Mouse (Mus musculus): Measurements from ENCODE around the gene Fancg. TPM values are rescaled to one million over a fixed set of nuclear protein-coding genes. Genes with fewer than 3 reads are reported as not detected.

Gene Fancg
- polyA plus RNA-seq, 1 experiment from 2014 or later = 32.8 TPM

DNA sequence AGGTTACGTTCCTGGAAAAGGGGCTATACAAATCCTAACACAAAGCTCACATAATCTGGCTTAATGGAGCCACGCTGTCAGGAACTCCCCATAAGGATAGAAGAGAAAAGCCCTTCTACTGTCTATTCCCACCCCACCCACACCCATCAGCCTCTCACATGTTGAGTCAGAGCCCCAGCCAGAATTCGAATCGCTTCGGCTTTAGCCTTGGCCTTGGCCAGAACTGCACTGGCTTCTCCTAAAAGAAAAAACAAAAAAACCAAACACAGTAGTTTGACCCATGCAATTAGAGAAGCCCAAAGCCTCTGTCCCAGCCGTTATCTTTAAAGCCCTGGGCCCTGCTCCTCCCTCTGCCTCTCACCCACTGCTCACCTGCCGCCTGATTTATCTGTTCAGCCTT, 18.8 kb upstream of the Fancg start:
- Histone ChIP-seq H3K4me3 (replicated peaks; ENCODE audit: low read length) (no peak overlapping the region), H3K27me3 (replicated peaks; ENCODE audit: control insufficient read depth, insufficient read depth, low read length) (no peaks in the 10 kb centered on the region), H3K27ac (ENCODE audit: low read length) (no peak overlapping the region), H3K9ac (replicated peaks; ENCODE audit: low read depth, low read length) (no peak overlapping the region), H3K4me2 (ENCODE audit: low read length) (no peak overlapping the region), H3K9me3 (ENCODE audit: control insufficient read depth, low read length) (no peaks in the 10 kb centered on the region), H3K4me1 (replicated peaks; ENCODE audit: control insufficient read depth, insufficient read depth, low read length) (peaks cover 25% of the 10 kb centered on the region), H3K36me3 (ENCODE audit: control insufficient read depth, insufficient read depth) (peaks cover 15% of the 10 kb centered on the region)
- 91% methylated on average over 7 of the region's 7 CpGs for WGBS
- ATAC-seq = no peak

DNA sequence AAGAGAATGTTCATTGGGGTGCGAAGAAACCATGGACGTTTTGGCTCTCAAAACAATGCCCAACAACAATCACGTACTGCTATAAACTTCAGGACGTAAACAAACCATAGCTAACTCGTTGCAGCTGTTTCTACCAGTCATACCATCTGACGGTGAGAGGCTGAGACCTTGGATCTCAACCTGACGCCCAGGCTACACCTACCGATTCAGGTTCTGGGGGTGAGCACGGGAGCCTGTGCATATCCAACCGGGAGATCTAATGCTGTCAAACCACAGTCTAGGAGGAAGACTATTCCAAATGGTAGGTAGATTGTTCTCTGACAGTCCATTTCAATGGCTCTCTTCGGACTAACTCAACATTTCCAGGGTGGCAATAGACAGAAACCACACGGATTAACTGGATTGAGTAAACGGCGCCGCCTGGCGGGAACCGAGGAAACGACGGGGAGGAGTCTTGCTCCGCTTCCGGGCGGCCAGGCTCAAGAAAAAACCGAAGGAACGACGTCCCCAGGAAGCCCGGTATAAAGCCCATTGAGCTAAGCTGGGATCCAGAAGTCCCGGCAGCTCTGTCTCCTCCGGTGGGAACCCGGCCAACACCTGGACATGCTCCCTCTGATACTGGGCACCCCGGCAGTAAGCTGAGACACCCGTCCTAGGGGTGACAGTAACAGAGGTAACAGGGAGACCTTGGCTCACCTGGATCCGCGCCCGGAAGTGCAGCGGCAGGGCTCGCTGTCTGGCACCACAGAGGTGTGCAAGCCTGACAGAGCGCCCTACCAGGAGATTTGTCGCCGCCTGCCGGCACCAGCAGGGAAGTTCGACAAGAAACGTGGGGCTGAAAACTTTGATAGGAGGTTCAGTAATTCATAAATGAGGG, 15.0 kb upstream of the Fancg start, which contains the start of gene Pigo:
Gene Pigo, minus strand, starts transcription at position 736 of the 877 bp plus-strand sequence.
- peaks cover 18% of the 10 kb centered on the region for H3K4me1 ChIP-seq (replicated peaks; ENCODE audit: control insufficient read depth, insufficient read depth, low read length)
- 8% methylated on average over 42 of the region's 42 CpGs for WGBS
- H3K9me3 ChIP-seq (ENCODE audit: control insufficient read depth, low read length) = no peaks in the 10 kb centered on the region
- peak; percentile 95 for ATAC-seq
- H3K27me3 ChIP-seq (replicated peaks; ENCODE audit: control insufficient read depth, insufficient read depth, low read length) = no peaks in the 10 kb centered on the region
- H3K36me3 ChIP-seq (ENCODE audit: control insufficient read depth, insufficient read depth) = peaks cover 9% of the 10 kb centered on the region
- H3K4me2 ChIP-seq (ENCODE audit: low read length) = peak within 1 kb of the TSS; percentile 58
- peak within 1 kb of the TSS; percentile 61 for H3K9ac ChIP-seq (replicated peaks; ENCODE audit: low read depth, low read length)
- peak within 1 kb of the TSS; percentile 66 for H3K4me3 ChIP-seq (replicated peaks; ENCODE audit: low read length)
- peak within 1 kb of the TSS; percentile 92 for H3K27ac ChIP-seq (ENCODE audit: low read length)

DNA sequence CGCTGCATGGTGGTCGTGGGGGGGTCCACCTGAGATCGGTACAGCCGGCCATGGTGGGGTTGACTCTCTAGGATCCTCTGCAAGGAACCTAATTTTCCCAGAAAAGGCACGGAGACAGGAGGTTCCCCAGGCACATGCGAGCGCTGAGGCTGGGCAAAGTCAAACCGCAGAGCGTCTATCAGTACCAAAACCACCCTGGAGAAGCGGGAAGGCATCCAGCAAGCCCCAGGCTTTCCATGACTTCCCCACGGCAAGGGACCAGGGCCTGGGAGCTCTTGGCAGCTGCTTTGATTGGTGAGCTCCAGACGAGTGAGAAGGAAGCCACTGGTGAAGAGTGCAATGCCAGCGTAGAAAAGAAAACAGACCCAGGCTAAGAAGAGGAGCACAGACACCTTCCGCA, 14.4 kb upstream of the Fancg start:
- Histone ChIP-seq H3K27ac (ENCODE audit: low read length) (no peak overlapping the region), H3K4me2 (ENCODE audit: low read length) (peak overlapping the region; percentile 58), H3K36me3 (ENCODE audit: control insufficient read depth, insufficient read depth) (peaks cover 9% of the 10 kb centered on the region), H3K4me3 (replicated peaks; ENCODE audit: low read length) (peak overlapping the region; percentile 66), H3K9me3 (ENCODE audit: control insufficient read depth, low read length) (no peaks in the 10 kb centered on the region), H3K9ac (replicated peaks; ENCODE audit: low read depth, low read length) (peak overlapping the region; percentile 61; the same call in 1 of the 2 replicates), H3K27me3 (replicated peaks; ENCODE audit: control insufficient read depth, insufficient read depth, low read length) (no peaks in the 10 kb centered on the region), H3K4me1 (replicated peaks; ENCODE audit: control insufficient read depth, insufficient read depth, low read length) (peaks cover 15% of the 10 kb centered on the region)
- no peak for ATAC-seq
- WGBS = 84% methylated on average over 14 of the region's 14 CpGs

DNA sequence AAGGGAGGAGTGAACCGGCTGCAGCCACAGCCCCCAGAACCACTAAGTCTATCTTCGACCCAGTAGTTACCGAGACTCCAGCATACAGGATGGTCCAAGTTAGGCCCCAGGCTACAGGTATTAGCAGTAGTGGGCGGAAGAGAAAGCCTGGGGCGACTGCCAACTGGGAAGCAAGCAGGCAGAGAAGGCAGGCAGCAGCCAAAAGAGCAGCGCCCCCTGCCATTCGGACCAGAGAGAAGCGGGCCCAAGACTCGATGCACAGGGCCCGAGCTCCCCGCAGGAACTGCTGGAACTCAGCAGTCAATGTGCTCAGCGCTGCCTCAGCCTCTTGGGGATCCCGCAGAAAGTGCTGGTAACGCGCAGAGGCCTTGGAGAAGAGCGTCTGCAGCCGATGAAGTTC, 11.0 kb upstream of the Fancg start:
- H3K4me3 ChIP-seq (replicated peaks; ENCODE audit: low read length) = no peak overlapping the region
- 67% methylated on average over 17 of the region's 17 CpGs for WGBS
- ATAC-seq = no peak
- H3K36me3 ChIP-seq (ENCODE audit: control insufficient read depth, insufficient read depth) = peaks cover 13% of the 10 kb centered on the region
- no peaks in the 10 kb centered on the region for H3K27me3 ChIP-seq (replicated peaks; ENCODE audit: control insufficient read depth, insufficient read depth, low read length)
- peaks cover 15% of the 10 kb centered on the region for H3K4me1 ChIP-seq (replicated peaks; ENCODE audit: control insufficient read depth, insufficient read depth, low read length)
- no peaks in the 10 kb centered on the region for H3K9me3 ChIP-seq (ENCODE audit: control insufficient read depth, low read length)
- H3K4me2 ChIP-seq (ENCODE audit: low read length) = no peak overlapping the region
- no peak overlapping the region for H3K27ac ChIP-seq (ENCODE audit: low read length)
- no peak overlapping the region for H3K9ac ChIP-seq (replicated peaks; ENCODE audit: low read depth, low read length)

DNA sequence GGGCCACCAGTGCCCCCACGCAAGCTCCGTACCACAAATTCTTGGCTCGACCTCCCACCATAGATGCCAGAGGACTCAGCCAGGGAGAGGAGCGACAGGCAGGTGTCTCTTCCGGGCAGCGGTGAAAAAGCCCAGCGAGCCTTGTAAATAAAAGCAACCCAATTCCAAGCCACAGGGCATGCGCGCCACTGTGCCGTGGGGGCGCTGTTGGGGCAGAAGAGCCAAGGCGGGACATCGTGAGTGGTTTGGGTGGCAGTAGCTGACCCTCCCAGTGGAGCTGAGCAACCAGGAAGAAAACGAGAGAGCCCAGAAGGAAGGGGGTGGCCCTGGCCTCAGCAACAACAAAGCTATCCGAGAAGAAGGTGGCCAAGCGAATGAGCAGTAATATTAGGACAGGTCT, 10.6 kb upstream of the Fancg start:
- H3K4me3 ChIP-seq (replicated peaks; ENCODE audit: low read length) = no peak overlapping the region
- no peaks in the 10 kb centered on the region for H3K27me3 ChIP-seq (replicated peaks; ENCODE audit: control insufficient read depth, insufficient read depth, low read length)
- H3K4me2 ChIP-seq (ENCODE audit: low read length) = no peak overlapping the region
- H3K36me3 ChIP-seq (ENCODE audit: control insufficient read depth, insufficient read depth) = peaks cover 13% of the 10 kb centered on the region
- WGBS = 84% methylated on average over 16 of the region's 16 CpGs
- no peak overlapping the region for H3K9ac ChIP-seq (replicated peaks; ENCODE audit: low read depth, low read length)
- H3K9me3 ChIP-seq (ENCODE audit: control insufficient read depth, low read length) = no peaks in the 10 kb centered on the region
- H3K27ac ChIP-seq (ENCODE audit: low read length) = no peak overlapping the region
- ATAC-seq = no peak
- H3K4me1 ChIP-seq (replicated peaks; ENCODE audit: control insufficient read depth, insufficient read depth, low read length) = peaks cover 15% of the 10 kb centered on the region

DNA sequence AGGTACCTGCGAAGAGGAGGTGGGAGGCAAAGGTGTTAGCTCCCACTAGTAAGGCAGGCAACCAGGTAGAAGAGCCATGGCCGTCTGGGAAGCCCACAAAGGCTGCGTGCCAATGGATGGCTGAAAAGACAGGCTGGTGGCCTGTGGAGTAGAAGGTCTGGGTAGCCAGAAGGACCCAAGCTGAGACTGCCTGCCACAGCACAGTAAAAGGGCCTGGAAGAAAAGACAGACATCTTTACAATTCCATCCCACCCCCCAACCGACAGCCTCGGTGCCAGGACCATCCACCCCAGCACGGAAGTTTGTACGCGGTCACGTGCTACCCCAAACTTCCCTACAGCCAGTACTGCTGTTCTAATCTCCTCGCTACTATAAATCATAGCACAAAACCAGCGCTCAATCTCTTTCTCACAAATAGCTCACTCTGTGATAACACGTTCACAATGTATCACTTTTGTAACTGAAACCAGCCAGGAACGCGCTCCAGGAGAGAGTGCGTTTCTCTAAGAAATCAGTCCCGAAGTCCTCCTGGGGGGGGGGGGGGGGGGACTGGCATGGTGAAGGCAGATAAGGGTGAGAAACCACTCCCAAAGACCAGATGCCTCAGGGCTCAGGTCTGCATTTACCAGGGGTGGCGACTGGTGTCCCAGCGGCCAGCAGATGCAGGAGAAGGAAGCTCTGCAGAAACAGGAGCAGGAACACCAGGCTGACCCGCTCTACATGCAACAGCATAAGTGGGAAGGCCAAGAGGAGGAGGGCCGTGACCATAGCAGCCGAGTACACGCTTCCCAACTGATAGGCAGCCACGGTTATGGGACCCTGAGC, 9.5 kb upstream of the Fancg start:
- H3K36me3 ChIP-seq (ENCODE audit: control insufficient read depth, insufficient read depth) = peaks cover 13% of the 10 kb centered on the region
- ATAC-seq = no peak
- H3K4me1 ChIP-seq (replicated peaks; ENCODE audit: control insufficient read depth, insufficient read depth, low read length) = peaks cover 11% of the 10 kb centered on the region
- WGBS = 95% methylated on average over 23 of the region's 23 CpGs
- no peaks in the 10 kb centered on the region for H3K27me3 ChIP-seq (replicated peaks; ENCODE audit: control insufficient read depth, insufficient read depth, low read length)
- no peak overlapping the region for H3K4me3 ChIP-seq (replicated peaks; ENCODE audit: low read length)
- H3K9me3 ChIP-seq (ENCODE audit: control insufficient read depth, low read length) = no peaks in the 10 kb centered on the region
- H3K9ac ChIP-seq (replicated peaks; ENCODE audit: low read depth, low read length) = no peak overlapping the region
- no peak overlapping the region for H3K27ac ChIP-seq (ENCODE audit: low read length)
- H3K4me2 ChIP-seq (ENCODE audit: low read length) = no peak overlapping the region

DNA sequence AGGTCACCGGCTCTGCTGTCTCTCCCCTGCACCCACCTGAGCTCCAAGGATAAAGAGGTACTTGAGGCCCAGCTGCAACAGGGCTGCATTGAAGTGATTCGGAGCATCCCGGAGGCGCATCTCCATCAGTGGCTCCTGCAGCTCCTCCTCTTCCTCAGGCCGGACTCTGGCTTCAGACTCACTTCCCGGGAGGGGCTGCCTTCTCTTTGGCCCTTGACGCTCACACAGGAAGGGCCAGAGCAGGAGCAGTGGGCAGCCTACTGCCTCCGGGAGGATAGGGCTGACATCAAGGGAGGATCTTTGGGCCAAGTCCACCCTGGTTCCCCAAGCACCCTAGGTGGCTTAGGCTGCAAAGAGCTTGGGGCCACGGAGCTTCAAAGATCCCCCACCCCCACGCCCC, 8.9 kb upstream of the Fancg start:
- H3K4me2 ChIP-seq (ENCODE audit: low read length) = no peak overlapping the region
- WGBS = 92% methylated on average over 10 of the region's 10 CpGs
- no peak overlapping the region for H3K4me3 ChIP-seq (replicated peaks; ENCODE audit: low read length)
- H3K9ac ChIP-seq (replicated peaks; ENCODE audit: low read depth, low read length) = no peak overlapping the region
- H3K9me3 ChIP-seq (ENCODE audit: control insufficient read depth, low read length) = no peaks in the 10 kb centered on the region
- H3K27me3 ChIP-seq (replicated peaks; ENCODE audit: control insufficient read depth, insufficient read depth, low read length) = no peaks in the 10 kb centered on the region
- no peak overlapping the region for H3K27ac ChIP-seq (ENCODE audit: low read length)
- H3K4me1 ChIP-seq (replicated peaks; ENCODE audit: control insufficient read depth, insufficient read depth, low read length) = peaks cover 5% of the 10 kb centered on the region
- ATAC-seq = no peak
- peaks cover 13% of the 10 kb centered on the region for H3K36me3 ChIP-seq (ENCODE audit: control insufficient read depth, insufficient read depth)

DNA sequence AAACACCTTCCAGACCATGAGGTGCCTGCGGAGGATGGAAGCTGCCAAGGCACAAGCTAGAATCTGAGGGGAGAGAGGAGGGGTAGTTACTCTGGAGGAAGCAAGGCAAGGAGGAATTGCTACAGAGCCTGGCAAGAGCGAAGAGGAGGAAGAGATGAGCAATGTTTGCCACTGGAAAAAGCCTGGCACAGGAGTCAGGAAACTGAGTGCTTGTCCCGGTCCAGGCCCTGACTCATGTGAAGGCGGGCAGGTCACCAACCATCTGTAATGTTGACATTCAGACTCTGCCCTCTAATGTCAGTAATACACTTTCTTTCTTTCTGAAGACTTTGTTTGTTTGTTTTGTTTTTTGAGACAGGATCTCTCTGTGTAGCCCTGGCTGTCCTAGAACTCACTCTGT, 7.8 kb upstream of the Fancg start:
- Histone ChIP-seq H3K36me3 (ENCODE audit: control insufficient read depth, insufficient read depth) (peaks cover 13% of the 10 kb centered on the region), H3K4me1 (replicated peaks; ENCODE audit: control insufficient read depth, insufficient read depth, low read length) (no peaks in the 10 kb centered on the region), H3K27ac (ENCODE audit: low read length) (no peak overlapping the region), H3K27me3 (replicated peaks; ENCODE audit: control insufficient read depth, insufficient read depth, low read length) (no peaks in the 10 kb centered on the region), H3K9ac (replicated peaks; ENCODE audit: low read depth, low read length) (no peak overlapping the region), H3K4me2 (ENCODE audit: low read length) (no peak overlapping the region), H3K4me3 (replicated peaks; ENCODE audit: low read length) (no peak overlapping the region), H3K9me3 (ENCODE audit: control insufficient read depth, low read length) (no peaks in the 10 kb centered on the region)
- ATAC-seq = no peak
- WGBS = 88% methylated on average over 4 of the region's 4 CpGs

DNA sequence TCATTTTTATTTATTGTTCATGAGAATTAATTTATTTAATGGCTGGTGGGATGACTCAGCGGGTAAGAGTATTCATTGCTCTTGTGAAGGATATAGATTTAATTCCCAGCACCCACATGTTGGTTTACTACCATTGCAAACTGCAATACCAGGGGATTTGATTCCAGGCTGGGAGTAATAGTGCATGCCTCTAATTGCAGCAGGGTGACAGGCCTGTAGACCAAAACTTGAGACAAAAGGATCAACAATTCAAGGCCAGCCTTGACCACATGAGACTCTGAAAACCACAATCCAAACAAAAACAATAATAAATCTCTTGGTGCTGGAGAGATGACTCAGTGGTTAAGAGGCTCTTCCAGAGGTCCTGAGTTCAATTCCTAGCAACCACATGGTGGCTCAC, 1.8 kb upstream of the Fancg start:
- no peak overlapping the region for H3K4me2 ChIP-seq (ENCODE audit: low read length)
- no peaks in the 10 kb centered on the region for H3K9me3 ChIP-seq (ENCODE audit: control insufficient read depth, low read length)
- WGBS = 97% methylated on average over 1 of the region's 1 CpGs
- H3K9ac ChIP-seq (replicated peaks; ENCODE audit: low read depth, low read length) = no peak overlapping the region
- H3K27me3 ChIP-seq (replicated peaks; ENCODE audit: control insufficient read depth, insufficient read depth, low read length) = no peaks in the 10 kb centered on the region
- no peaks in the 10 kb centered on the region for H3K36me3 ChIP-seq (ENCODE audit: control insufficient read depth, insufficient read depth)
- H3K4me3 ChIP-seq (replicated peaks; ENCODE audit: low read length) = no peak overlapping the region
- peaks cover 11% of the 10 kb centered on the region for H3K4me1 ChIP-seq (replicated peaks; ENCODE audit: control insufficient read depth, insufficient read depth, low read length)
- no peak overlapping the region for H3K27ac ChIP-seq (ENCODE audit: low read length)
- ATAC-seq = no peak

Data from forebrain, embryonic 16.5 days (tissue).